Mouse (Mus musculus) heart, adult 8-10 months (tissue): ENCODE results near the gene Grap. TPM values are rescaled to one million over a fixed set of nuclear protein-coding genes. Genes with fewer than 3 reads are reported as not detected.

Experiments used
- DNase-seq: peaks from one replicate; pipeline ENCODE4 v3.0.0; 2022; ENCODE audit warnings: low spot score
- total RNA-seq, 4 experiments: library from RNA; stranded (reverse); gene quantifications; 2 replicates each; pipeline ENCODE4 v1.2.4; 2022

Gene Grap
- total RNA-seq, 4 experiments from 2014 or later, result 8.5 to 12.2 (median 11.5) TPM

GRCm38 (mm10) chr11:61658360-61658922 lies 5.4 kb downstream of the Grap start:
- no peak for DNase-seq

GRCm38 (mm10) chr11:61659011-61659858 lies 6.2 kb downstream of the Grap start:
- peak; percentile 33 for DNase-seq

GRCm38 (mm10) chr11:61660001-61660400 lies 6.9 kb downstream of the Grap start:
- no peak for DNase-seq

- no peak for DNase-seq
Measured at GRCm38 (mm10) chr11:61660806-61661392, 7.8 kb downstream of the Grap start.

- DNase-seq, result no peak
Measured at GRCm38 (mm10) chr11:61662189-61662588, 9.1 kb downstream of the Grap start.

GRCm38 (mm10) chr11:61665401-61665800 lies 12.3 kb downstream of the Grap start:
- DNase-seq, result no peak

GRCm38 (mm10) chr11:61665991-61666799 lies 13.1 kb downstream of the Grap start:
- DNase-seq, result peak; percentile 33

GRCm38 (mm10) chr11:61667248-61667647 lies 14.2 kb downstream of the Grap start:
- DNase-seq, result no peak

GRCm38 (mm10) chr11:61667782-61668181 lies 14.7 kb downstream of the Grap start:
- no peak for DNase-seq

- DNase-seq, result no peak
Measured at GRCm38 (mm10) chr11:61669492-61670490, 16.7 kb downstream of the Grap start.

- no peak for DNase-seq
Measured at GRCm38 (mm10) chr11:61671781-61672383, 18.8 kb downstream of the Grap start.

- no peak for DNase-seq
Measured at GRCm38 (mm10) chr11:61673686-61674085, 20.6 kb downstream of the Grap start.

GRCm38 (mm10) chr11:61674151-61674838 lies 21.2 kb downstream of the Grap start:
- DNase-seq, result no peak

GRCm38 (mm10) chr11:61674839-61675159 lies 21.7 kb downstream of the Grap start:
- DNase-seq, result no peak

GRCm38 (mm10) chr11:61675332-61675731 lies 22.3 kb downstream of the Grap start:
- no peak for DNase-seq

- no peak for DNase-seq
Measured at GRCm38 (mm10) chr11:61676216-61676854, 23.3 kb downstream of the Grap start.

GRCm38 (mm10) chr11:61677709-61678108 lies 24.6 kb downstream of the Grap start:
- no peak for DNase-seq

- no peak for DNase-seq
Measured at GRCm38 (mm10) chr11:61679091-61679866, 26.2 kb downstream of the Grap start.
